21 mouse cellular contexts compared by ENCODE assay signal in genomic region chr3:95047914-95048313, GRCm38 (mm10).
"Had no signal": no experiment of that assay in that cellular context is flagged by ENCODE, and none has a peak within 500 bp of the region (broad histone marks: within the 10 kb centered on the region; RNA-seq: fewer than 3 reads in every experiment).

No protein-coding gene starts in this region.

- H3K4me2 ChIP-seq: midbrain, embryonic 11.5 days; midbrain, embryonic 15.5 days; neural tube, embryonic 13.5 days; stomach, embryonic 15.5 days had no signal

- H3K36me3 ChIP-seq: midbrain, embryonic 15.5 days; neural tube, embryonic 13.5 days; stomach, embryonic 15.5 days had no signal

- H3K9ac ChIP-seq: liver, embryonic 14.5 days; midbrain, embryonic 15.5 days; neural tube, embryonic 13.5 days; stomach, embryonic 15.5 days had no signal

- H3K9me3 ChIP-seq: midbrain, embryonic 15.5 days; neural tube, embryonic 13.5 days; stomach, embryonic 15.5 days had no signal

- ATAC-seq: midbrain, embryonic 15.5 days had no signal

- H3K4me3 ChIP-seq: layer of hippocampus, adult 2 months; left cerebral cortex, adult 2 months; midbrain, embryonic 15.5 days; myocyte; neural tube, embryonic 13.5 days; stomach, embryonic 15.5 days had no signal

- H3K27me3 ChIP-seq: midbrain, embryonic 15.5 days; neural tube, embryonic 13.5 days; stomach, embryonic 15.5 days had no signal

- H3K27ac ChIP-seq: kidney, postnatal 0 days; layer of hippocampus, adult 2 months; left cerebral cortex, adult 2 months; liver, embryonic 14.5 days; midbrain, embryonic 15.5 days; neural tube, embryonic 13.5 days; stomach, embryonic 15.5 days had no signal

- H3K4me1 ChIP-seq: stomach, embryonic 15.5 days had no signal

- DNase-seq: kidney, adult 2 months; kidney, postnatal 25 days; layer of hippocampus, postnatal 36 days; lung, adult 2 months; lung, postnatal 14 days; lung, postnatal 4 days; retina, postnatal 1 day; right cerebral cortex, postnatal 25 days; spleen, adult 18-20 months; thymus, adult 2 months; thymus, postnatal 14 days; thymus, postnatal 4 days had no signal
